Mouse (Mus musculus): ENCODE measurements around the gene S100a3. TPM values are rescaled to one million over a fixed set of nuclear protein-coding genes. Genes with fewer than 3 reads are reported as not detected.

The S100a3 gene
- polyA plus RNA-seq, 1 experiment: 0.23 TPM

DNA sequence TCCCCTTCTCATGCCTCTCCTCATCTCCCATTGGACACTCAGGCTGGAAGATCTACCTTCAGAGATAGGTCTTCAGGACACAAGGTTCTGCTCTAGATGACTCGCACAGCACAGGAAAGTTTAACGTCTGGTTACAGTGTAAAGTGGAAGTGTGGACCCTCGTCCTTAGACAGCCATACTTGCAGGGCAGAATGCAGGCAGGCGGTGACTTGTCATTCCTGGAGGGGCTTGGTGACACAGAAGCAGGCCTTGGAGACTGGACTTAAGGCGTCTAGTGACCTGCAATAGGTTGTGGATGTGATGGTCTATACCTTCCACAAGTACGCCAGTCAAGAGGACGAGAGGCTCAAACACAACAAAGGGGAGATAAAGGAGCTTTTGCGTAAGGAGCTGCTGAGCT lies 29.6 kb downstream of the S100a3 start, which contains the start of gene S100a2:
S100a2 (plus strand) TSS at position 301 of the 400 bp plus-strand sequence.
- Histone ChIP-seq H3K27ac (ENCODE audit: insufficient read depth, low read depth, low read length) (no peak within 1 kb of the TSS), H3K27me3 (replicated peaks; ENCODE audit: control insufficient read depth, insufficient read depth, low read length) (no peaks in the 10 kb centered on the region), H3K4me3 (ENCODE audit: insufficient read depth, low read depth, low read length) (no peak within 1 kb of the TSS), H3K36me3 (ENCODE audit: control insufficient read depth, insufficient read depth, low read length) (no peaks in the 10 kb centered on the region), H3K4me1 (ENCODE audit: control insufficient read depth, insufficient read depth, low read length) (no peaks in the 10 kb centered on the region)
- no peak for DNase-seq
- WGBS: 92% methylated on average over 8 of the region's 8 CpGs
- TF ChIP-seq CTCF (conservative IDR thresholded peaks at IDR 0.05; ENCODE audit: insufficient read depth, insufficient read length, low read depth, low read length) (no peak), POLR2A (IDR thresholded peaks at IDR 0.05; ENCODE audit: low read depth, low read length) (no peak)

DNA sequence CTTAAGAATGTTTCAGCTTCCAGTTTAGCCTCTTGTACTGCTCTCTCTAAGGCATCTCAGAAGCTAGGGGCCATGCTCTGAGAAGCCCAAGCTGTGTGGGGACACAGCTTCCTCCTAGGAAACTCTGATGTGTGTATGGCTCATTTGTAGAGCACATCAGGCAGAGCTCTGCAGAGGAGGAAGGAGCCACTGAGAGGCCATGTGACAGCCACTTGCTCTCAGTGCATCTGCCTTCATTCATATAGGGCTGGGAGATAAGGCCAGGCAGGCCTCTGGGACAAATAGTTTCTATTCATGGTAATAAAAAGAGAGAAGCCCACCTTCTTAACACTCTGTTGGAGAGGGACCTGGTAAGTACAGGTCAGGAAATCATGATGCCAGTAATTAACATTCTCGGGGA lies 34.1 kb downstream of the S100a3 start:
- no peaks in the 10 kb centered on the region for H3K36me3 ChIP-seq (ENCODE audit: control insufficient read depth, insufficient read depth, low read length)
- no peak for DNase-seq
- H3K4me1 ChIP-seq (ENCODE audit: control insufficient read depth, insufficient read depth, low read length): no peaks in the 10 kb centered on the region
- TF ChIP-seq POLR2A (IDR thresholded peaks at IDR 0.05; ENCODE audit: low read depth, low read length) (no peak), CTCF (conservative IDR thresholded peaks at IDR 0.05; ENCODE audit: insufficient read depth, insufficient read length, low read depth, low read length) (no peak)
- no peak overlapping the region for H3K4me3 ChIP-seq (ENCODE audit: insufficient read depth, low read depth, low read length)
- no peaks in the 10 kb centered on the region for H3K27me3 ChIP-seq (replicated peaks; ENCODE audit: control insufficient read depth, insufficient read depth, low read length)
- H3K27ac ChIP-seq (ENCODE audit: insufficient read depth, low read depth, low read length): no peak overlapping the region
- 77% methylated on average over 1 of the region's 1 CpGs for whole genome bisulfite sequencing

DNA sequence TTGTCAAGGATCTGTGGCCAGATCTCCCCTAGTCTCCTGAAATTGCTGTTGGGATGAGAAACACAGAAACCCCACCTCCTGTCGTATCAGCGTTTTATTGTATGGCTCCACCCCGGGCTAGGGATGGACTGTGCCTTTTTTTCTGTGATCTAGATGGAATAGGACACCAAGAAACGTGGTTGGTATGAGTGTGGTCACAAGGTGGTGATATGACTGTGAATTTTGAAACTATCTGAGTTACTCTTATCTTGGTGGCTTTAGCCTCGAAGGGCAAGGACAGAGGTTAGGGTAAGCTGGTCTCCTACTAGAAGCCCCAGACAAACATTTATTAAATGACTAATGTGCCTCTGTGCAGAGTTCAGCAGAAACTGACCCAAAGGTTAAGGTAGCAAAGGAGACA lies 35.2 kb downstream of the S100a3 start:
- Histone ChIP-seq H3K36me3 (ENCODE audit: control insufficient read depth, insufficient read depth, low read length) (no peaks in the 10 kb centered on the region), H3K4me3 (ENCODE audit: insufficient read depth, low read depth, low read length) (no peak overlapping the region), H3K27ac (ENCODE audit: insufficient read depth, low read depth, low read length) (no peak overlapping the region), H3K27me3 (replicated peaks; ENCODE audit: control insufficient read depth, insufficient read depth, low read length) (no peaks in the 10 kb centered on the region), H3K4me1 (ENCODE audit: control insufficient read depth, insufficient read depth, low read length) (no peaks in the 10 kb centered on the region)
- TF ChIP-seq CTCF (conservative IDR thresholded peaks at IDR 0.05; ENCODE audit: insufficient read depth, insufficient read length, low read depth, low read length): no peak
- no peak for TF ChIP-seq POLR2A (IDR thresholded peaks at IDR 0.05; ENCODE audit: low read depth, low read length)
- DNase-seq: no peak
- 71% methylated on average over 5 of the region's 5 CpGs for WGBS

DNA sequence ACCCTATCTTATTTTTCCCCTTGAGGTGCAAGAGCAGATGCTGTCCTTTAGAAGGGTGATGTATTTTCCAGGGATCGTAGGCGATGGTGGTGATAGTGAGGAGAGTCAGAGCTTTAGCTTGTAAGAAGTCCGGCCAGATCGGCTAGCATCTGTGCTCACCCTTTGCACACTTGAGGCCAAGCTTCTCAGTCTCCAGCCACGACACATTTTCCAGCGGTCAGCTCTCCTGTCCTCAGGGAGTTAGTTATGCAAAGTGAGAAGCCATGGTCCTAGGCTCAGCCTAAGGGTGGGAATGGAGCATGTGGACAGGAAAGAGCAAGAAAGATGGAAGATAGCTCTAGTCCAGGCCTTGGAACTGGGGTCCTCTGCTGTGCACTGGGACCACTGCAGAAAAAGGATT lies 36.4 kb downstream of the S100a3 start:
- Histone ChIP-seq H3K27ac (ENCODE audit: insufficient read depth, low read depth, low read length) (no peak overlapping the region), H3K36me3 (ENCODE audit: control insufficient read depth, insufficient read depth, low read length) (no peaks in the 10 kb centered on the region), H3K27me3 (replicated peaks; ENCODE audit: control insufficient read depth, insufficient read depth, low read length) (no peaks in the 10 kb centered on the region), H3K4me1 (ENCODE audit: control insufficient read depth, insufficient read depth, low read length) (no peaks in the 10 kb centered on the region), H3K4me3 (ENCODE audit: insufficient read depth, low read depth, low read length) (no peak overlapping the region)
- DNase-seq: no peak
- WGBS: 84% methylated on average over 6 of the region's 6 CpGs
- TF ChIP-seq POLR2A (IDR thresholded peaks at IDR 0.05; ENCODE audit: low read depth, low read length): no peak
- TF ChIP-seq CTCF (conservative IDR thresholded peaks at IDR 0.05; ENCODE audit: insufficient read depth, insufficient read length, low read depth, low read length): no peak

DNA sequence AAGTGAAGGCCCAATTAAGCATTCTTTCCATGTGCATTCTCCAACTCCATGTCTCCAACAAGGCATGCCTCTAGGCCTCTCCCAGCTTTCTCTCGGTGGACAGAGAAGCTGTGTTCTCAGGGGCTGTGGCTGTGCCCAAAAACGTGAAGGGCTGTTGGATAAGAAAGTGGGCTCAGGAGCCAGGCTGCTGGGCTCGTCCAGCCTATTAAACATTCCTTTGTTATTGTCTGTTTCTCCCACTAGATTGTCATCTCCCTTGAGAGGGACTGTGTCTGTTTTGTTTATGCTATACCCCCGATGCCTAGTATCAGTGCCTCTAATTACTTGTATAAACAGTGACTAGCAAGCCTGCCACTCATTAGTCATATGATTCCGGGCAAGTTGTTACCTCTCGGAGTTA lies 37.4 kb downstream of the S100a3 start:
- H3K27ac ChIP-seq (ENCODE audit: insufficient read depth, low read depth, low read length): no peak overlapping the region
- no peak for TF ChIP-seq POLR2A (IDR thresholded peaks at IDR 0.05; ENCODE audit: low read depth, low read length)
- TF ChIP-seq CTCF (conservative IDR thresholded peaks at IDR 0.05; ENCODE audit: insufficient read depth, insufficient read length, low read depth, low read length): no peak
- WGBS: 47% methylated on average over 6 of the region's 6 CpGs

DNA sequence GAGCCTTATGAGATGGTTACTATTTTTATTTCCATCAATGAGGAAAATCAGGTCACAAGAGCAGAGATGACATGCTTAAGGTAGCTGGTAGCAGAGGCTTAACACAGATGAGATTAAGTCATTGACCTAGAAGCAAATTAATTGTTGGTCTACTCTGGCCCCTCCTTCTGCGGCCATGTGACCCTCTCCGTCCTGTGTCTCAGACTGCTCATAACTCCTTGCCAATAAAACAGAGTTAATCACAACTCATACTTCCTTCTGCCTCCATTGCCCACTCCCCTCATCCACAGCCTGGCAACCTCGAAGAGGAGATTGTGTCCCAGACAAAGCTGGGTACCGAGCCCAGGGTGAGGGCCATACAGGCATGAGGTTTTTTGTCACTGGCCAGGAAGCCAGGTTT lies 37.8 kb downstream of the S100a3 start:
- no peaks in the 10 kb centered on the region for H3K27me3 ChIP-seq (replicated peaks; ENCODE audit: control insufficient read depth, insufficient read depth, low read length)
- TF ChIP-seq CTCF (conservative IDR thresholded peaks at IDR 0.05; ENCODE audit: insufficient read depth, insufficient read length, low read depth, low read length) (no peak), POLR2A (IDR thresholded peaks at IDR 0.05; ENCODE audit: low read depth, low read length) (no peak)
- DNase-seq: no peak
- no peaks in the 10 kb centered on the region for H3K36me3 ChIP-seq (ENCODE audit: control insufficient read depth, insufficient read depth, low read length)
- H3K27ac ChIP-seq (ENCODE audit: insufficient read depth, low read depth, low read length): no peak overlapping the region
- no peaks in the 10 kb centered on the region for H3K4me1 ChIP-seq (ENCODE audit: control insufficient read depth, insufficient read depth, low read length)
- no peak overlapping the region for H3K4me3 ChIP-seq (ENCODE audit: insufficient read depth, low read depth, low read length)
- 69% methylated on average over 4 of the region's 4 CpGs for WGBS

More for the DNA sequence above, 37.4 kb downstream of the S100a3 start:
- H3K36me3 ChIP-seq (ENCODE audit: control insufficient read depth, insufficient read depth, low read length): no peaks in the 10 kb centered on the region
- H3K27me3 ChIP-seq (replicated peaks; ENCODE audit: control insufficient read depth, insufficient read depth, low read length): no peaks in the 10 kb centered on the region
- H3K4me1 ChIP-seq (ENCODE audit: control insufficient read depth, insufficient read depth, low read length): no peaks in the 10 kb centered on the region
- no peak overlapping the region for H3K4me3 ChIP-seq (ENCODE audit: insufficient read depth, low read depth, low read length)
- DNase-seq: no peak

DNA sequence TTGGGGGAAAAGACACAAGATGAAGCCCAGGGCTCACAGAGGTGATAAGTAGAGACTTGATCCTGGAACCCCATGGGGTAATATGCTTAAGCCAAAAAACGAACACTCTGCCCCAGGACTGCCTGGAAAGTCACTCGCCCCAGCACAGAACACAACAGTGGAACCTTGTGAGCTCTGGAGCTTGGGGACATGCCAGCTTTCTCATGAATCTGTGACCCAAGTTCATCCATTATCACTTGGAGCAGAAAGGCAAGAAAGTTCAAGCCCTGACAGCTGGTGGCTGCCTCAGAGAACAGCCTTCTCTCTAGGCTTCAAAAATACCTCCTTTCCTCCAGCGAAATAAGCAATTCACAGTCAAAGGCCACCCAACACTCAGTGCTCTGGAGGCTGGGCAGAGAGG lies 39.0 kb downstream of the S100a3 start:
- Histone ChIP-seq H3K4me1 (ENCODE audit: control insufficient read depth, insufficient read depth, low read length) (0 out of 2 replicates have a peak, but pooled peaks cover 3% of the 10 kb centered on the region), H3K4me3 (ENCODE audit: insufficient read depth, low read depth, low read length) (no peak overlapping the region), H3K36me3 (ENCODE audit: control insufficient read depth, insufficient read depth, low read length) (no peaks in the 10 kb centered on the region), H3K27me3 (replicated peaks; ENCODE audit: control insufficient read depth, insufficient read depth, low read length) (no peaks in the 10 kb centered on the region), H3K27ac (ENCODE audit: insufficient read depth, low read depth, low read length) (no peak overlapping the region)
- WGBS: 71% methylated on average over 3 of the region's 3 CpGs
- TF ChIP-seq CTCF (conservative IDR thresholded peaks at IDR 0.05; ENCODE audit: insufficient read depth, insufficient read length, low read depth, low read length) (no peak), POLR2A (IDR thresholded peaks at IDR 0.05; ENCODE audit: low read depth, low read length) (no peak)
- peak; percentile 54 for DNase-seq

Measured in kidney, adult 2 months (tissue).